Comparison of ENCODE assay signal across 8 mouse cellular contexts in the genomic region with DNA sequence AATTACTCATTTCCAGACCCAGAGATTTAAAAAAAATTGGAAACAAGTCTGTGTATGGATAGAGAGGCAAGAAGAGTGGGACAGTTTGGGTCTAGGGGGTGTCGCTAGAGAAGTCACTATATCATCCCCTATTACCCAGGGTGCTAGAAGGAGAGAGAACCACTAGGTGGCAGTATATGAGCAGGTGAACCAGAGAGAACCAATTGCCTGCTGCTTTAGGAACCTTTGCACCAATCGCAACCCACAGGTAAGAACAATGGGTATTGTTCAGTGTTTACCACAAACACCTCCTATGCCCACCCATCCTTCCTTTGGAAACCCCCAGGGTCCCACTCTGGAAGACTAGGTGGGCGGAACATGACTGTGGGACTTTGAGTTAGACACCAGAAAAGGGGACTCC. TPM values are rescaled to one million over a fixed set of nuclear protein-coding genes. Genes with fewer than 3 reads are reported as not detected.
DNase-seq lines count a peak whose midpoint lies in the region; ATAC-seq lines count a peak whose summit lies in the region.

No protein-coding gene starts in this region.

- H3K27ac ChIP-seq in midbrain, embryonic 11.5 days (ENCODE audit: low read depth, low read length) = no peak overlapping the region
- H3K27ac ChIP-seq in midbrain, embryonic 16.5 days (ENCODE audit: low read length) = no peak overlapping the region

- peak; percentile 57 for DNase-seq in adrenal gland, adult 2 months
- DNase-seq in adrenal gland, postnatal 4 days (ENCODE audit: low spot score in 2 of 2) = no peak
- DNase-seq in midbrain, embryonic 11.5 days (ENCODE audit: low spot score, missing footprints) = peak; percentile 89
- peak; percentile 51 for DNase-seq in cerebellum, adult 11 months
- peak; percentile 37 to 62 for DNase-seq in heart, postnatal 14 days
- DNase-seq in lung, postnatal 10 days = peak; percentile 83
- peak; percentile 39 for DNase-seq in thymus, postnatal 25 days

- no peaks in the 10 kb centered on the region for H3K36me3 ChIP-seq in midbrain, embryonic 11.5 days (ENCODE audit: control insufficient read depth, insufficient read depth, low read length)
- H3K36me3 ChIP-seq in midbrain, embryonic 16.5 days (ENCODE audit: control insufficient read depth, insufficient read depth, low read length) = no peaks in the 10 kb centered on the region

- no peak for ATAC-seq in midbrain, embryonic 11.5 days (ENCODE audit: low FRiP score)
- no peak for ATAC-seq in midbrain, embryonic 16.5 days

- WGBS in midbrain, embryonic 11.5 days = 52% methylated on average over 3 of the region's 3 CpGs
- WGBS in midbrain, embryonic 16.5 days = 37% methylated on average over 3 of the region's 3 CpGs

- no peaks in the 10 kb centered on the region for H3K9me3 ChIP-seq in midbrain, embryonic 11.5 days (ENCODE audit: control insufficient read depth, low read length)
- no peaks in the 10 kb centered on the region for H3K9me3 ChIP-seq in midbrain, embryonic 16.5 days (replicated peaks; ENCODE audit: control insufficient read depth, low read length, poor library complexity, severe bottlenecking)

- no peak overlapping the region for H3K9ac ChIP-seq in midbrain, embryonic 11.5 days (ENCODE audit: low read length)
- no peak overlapping the region for H3K9ac ChIP-seq in midbrain, embryonic 16.5 days (ENCODE audit: low read depth, low read length)

- no peak overlapping the region for H3K4me2 ChIP-seq in midbrain, embryonic 11.5 days
- no peak overlapping the region for H3K4me2 ChIP-seq in midbrain, embryonic 16.5 days (ENCODE audit: low read length)

- H3K4me3 ChIP-seq in midbrain, embryonic 11.5 days (ENCODE audit: low read depth, low read length) = no peak overlapping the region
- H3K4me3 ChIP-seq in midbrain, embryonic 16.5 days (ENCODE audit: low read depth, low read length) = no peak overlapping the region

- intact Hi-C loops in heart, postnatal 14 days (cut with DNase I) = loop anchor here (1.0 to 5.0 kb wide), 2 partner anchors 102 to 147 kb away; no protein-coding TSS in a partner anchor

- H3K4me1 ChIP-seq in midbrain, embryonic 11.5 days (ENCODE audit: control insufficient read depth, insufficient read depth, low read length) = peaks cover 7% of the 10 kb centered on the region
- peaks cover 3% of the 10 kb centered on the region; the same call in 1 of the 2 replicates for H3K4me1 ChIP-seq in midbrain, embryonic 16.5 days (ENCODE audit: control insufficient read depth, insufficient read depth, low read length)

- no peaks in the 10 kb centered on the region for H3K27me3 ChIP-seq in midbrain, embryonic 11.5 days (ENCODE audit: control insufficient read depth, insufficient read depth, low read length)
- H3K27me3 ChIP-seq in midbrain, embryonic 16.5 days (ENCODE audit: control insufficient read depth, insufficient read depth, low read depth, low read length) = no peaks in the 10 kb centered on the region

RNA-seq across cellular contexts. Expression of a gene that starts 17.3 kb away (rescaled TPM):
- 10 to 100 TPM; 22.7 to 31.2 TPM for total RNA-seq in adrenal gland, adult 2 months (2021)
- polyA plus RNA-seq in adrenal gland, adult 2 months (2012; rRNA removed) = 12.4 and 12.6 TPM in 2 replicates
- total RNA-seq in adrenal gland, postnatal 4 days (2021) = 10 to 100 TPM; 27.8 TPM
- polyA plus RNA-seq in midbrain, embryonic 11.5 days (2014; fragmentation: Nextera tagmentation; extraction: Ambion mirVana) = 15.3 and 18.8 TPM in 2 replicates
- polyA plus RNA-seq in midbrain, embryonic 16.5 days (2015; fragmentation: Nextera tagmentation; extraction: Ambion mirVana) = 46.7 TPM in 2 replicates
- total RNA-seq in heart, postnatal 14 days (2021) = 10 to 100 TPM; 12.4 to 13.7 TPM

RNA-seq across cellular contexts. Expression of a gene that starts 28.9 kb away (rescaled TPM):
- total RNA-seq in adrenal gland, adult 2 months (2021) = 10 to 100 TPM; 65.7 to 72.8 TPM
- 40.0 and 58.2 TPM in 2 replicates for polyA plus RNA-seq in adrenal gland, adult 2 months (2012; rRNA removed)
- total RNA-seq in adrenal gland, postnatal 4 days (2021) = 100 to 1,000 TPM in 1 of 2 experiments, 10 to 100 TPM in 1; 93.5 to 109 TPM
- 167 and 169 TPM in 2 replicates for polyA plus RNA-seq in midbrain, embryonic 11.5 days (2014; fragmentation: Nextera tagmentation; extraction: Ambion mirVana)
- polyA plus RNA-seq in midbrain, embryonic 16.5 days (2015; fragmentation: Nextera tagmentation; extraction: Ambion mirVana) = 56.2 and 66.3 TPM in 2 replicates
- total RNA-seq in heart, postnatal 14 days (2021) = 10 to 100 TPM; 36.4 to 46.8 TPM

Comparison
In these comparisons a context has a peak if more than half of its experiments do, and no peak if none do; other contexts are left out.
1. DNase-seq: peak in adrenal gland, adult 2 months (single experiment), midbrain, embryonic 11.5 days (single experiment), cerebellum, adult 11 months (single experiment), heart, postnatal 14 days (2 of 2), lung, postnatal 10 days (single experiment) and thymus, postnatal 25 days (single experiment); none in adrenal gland, postnatal 4 days (0 of 2).